Mouse (Mus musculus) kidney, embryonic 14.5 days (tissue): ENCODE measurements around the gene Fjx1. TPM values are rescaled to one million over a fixed set of nuclear protein-coding genes. Genes with fewer than 3 reads are reported as not detected.

Experiments
- ATAC-seq: fragments of 200-750 bp; cut with Nextera tagmentation; 2 replicates; pipeline ENCODE4 v1.8.0; 2017; ENCODE audit warnings: moderate number of reproducible peaks, mild to moderate bottlenecking, moderate TSS enrichment, moderate library complexity; ENCODE audit not compliant: low FRiP score, low TSS enrichment
- H3K27ac ChIP-seq: fragments of 300-500 bp; sonication (generic); 2 replicates; pipeline ENCODE4 v1.5.1; 2014; ENCODE audit warnings: low read depth, mild to moderate bottlenecking, low read length, moderate library complexity, mixed read lengths
- H3K27me3 ChIP-seq: fragments of 300-500 bp; sonication (generic); 2 replicates; pipeline ENCODE4 v1.6.1; 2014; ENCODE audit warnings: mild to moderate bottlenecking, low read length; ENCODE audit not compliant: control insufficient read depth, insufficient read depth
- H3K36me3 ChIP-seq: fragments of 300-500 bp; sonication (generic); 2 replicates; pipeline ENCODE4 v1.6.1; 2014; ENCODE audit warnings: low read length, mixed read lengths; ENCODE audit not compliant: control insufficient read depth, insufficient read depth
- H3K4me1 ChIP-seq: fragments of 300-500 bp; sonication (generic); 2 replicates; pipeline ENCODE4 v1.6.1; 2014; ENCODE audit warnings: low read length, mixed read lengths; ENCODE audit not compliant: control insufficient read depth, insufficient read depth
- H3K4me2 ChIP-seq: fragments of 300-500 bp; sonication (generic); replicated peaks from 2 replicates; pipeline ENCODE4 v1.6.1; 2014; ENCODE audit warnings: low read depth, mild to moderate bottlenecking, low read length
- H3K4me3 ChIP-seq: fragments of 300-500 bp; sonication (generic); 2 replicates; pipeline ENCODE4 v1.5.1; 2014; ENCODE audit warnings: mild to moderate bottlenecking, low read length
- H3K9ac ChIP-seq: fragments of 300-500 bp; sonication (generic); 2 replicates; pipeline ENCODE4 v1.6.1; 2014; ENCODE audit warnings: low read depth, mild to moderate bottlenecking, low read length, moderate library complexity
- H3K9me3 ChIP-seq: fragments of 300-500 bp; sonication (generic); 2 replicates; pipeline ENCODE4 v1.6.1; 2016; ENCODE audit warnings: low read length; ENCODE audit not compliant: control insufficient read depth
- WGBS: fragments of 180-500 bp; shearing (Covaris S2); extraction: QIAGEN DNeasy Blood & Tissue Kit; methylation state at CpG from one replicate; pipeline ENCODE4 v1.1.7; 2014; 5-methylcytosine and 5-hydroxymethylcytosine counted together
- polyA plus RNA-seq: library from polyadenylated mRNA; unstranded; fragments of >200 nt; fragmentation: Nextera tagmentation; extraction: Ambion mirVana; gene quantifications from 2 replicates; pipeline ENCODE4 v1.2.1, GENCODE M21; 2014

The Fjx1 gene
- polyA plus RNA-seq, 1 experiment from 2014 or later, result 9.9 TPM

- ATAC-seq, result no peak
- Histone ChIP-seq H3K27me3 (no peaks in the 10 kb centered on the region), H3K36me3 (no peaks in the 10 kb centered on the region), H3K4me3 (no peak overlapping the region), H3K27ac (no peak overlapping the region), H3K9me3 (no peaks in the 10 kb centered on the region), H3K9ac (no peak overlapping the region), H3K4me1 (peaks cover 4% of the 10 kb centered on the region; the same call in 1 of the 2 replicates), H3K4me2 (no peak overlapping the region)
- 94% methylated on average over 1 of the region's 1 CpGs for WGBS
Measured at GRCm38 (mm10) chr2:102455126-102455525, 2.8 kb upstream of the Fjx1 start.

- Histone ChIP-seq H3K36me3 (no peaks in the 10 kb centered on the region), H3K4me2 (no peak overlapping the region), H3K27me3 (no peaks in the 10 kb centered on the region), H3K4me1 (peaks cover 17% of the 10 kb centered on the region; the same call in 1 of the 2 replicates), H3K9ac (no peak overlapping the region), H3K9me3 (no peaks in the 10 kb centered on the region), H3K27ac (no peak overlapping the region), H3K4me3 (no peak overlapping the region)
- no peak for ATAC-seq
- 19% methylated on average over 3 of the region's 3 CpGs for WGBS
Measured at GRCm38 (mm10) chr2:102453447-102453846, 1.1 kb upstream of the Fjx1 start.

- ATAC-seq, result peak; percentile 65
- Histone ChIP-seq H3K36me3 (no peaks in the 10 kb centered on the region), H3K9ac (peak overlapping the region; percentile 90), H3K4me1 (peaks cover 24% of the 10 kb centered on the region; the same call in 1 of the 2 replicates), H3K27ac (peak overlapping the region; percentile 80), H3K27me3 (no peaks in the 10 kb centered on the region), H3K4me2 (peak overlapping the region; percentile 81), H3K4me3 (peak overlapping the region; percentile 77), H3K9me3 (no peaks in the 10 kb centered on the region)
- WGBS, result under 1% methylated on average over 95 of the region's 109 CpGs
Measured at GRCm38 (mm10) chr2:102450761-102451670, 1.3 kb downstream of the Fjx1 start.

GRCm38 (mm10) chr2:102450248-102450760 lies 2.0 kb downstream of the Fjx1 start:
- peaks cover 24% of the 10 kb centered on the region; the same call in 1 of the 2 replicates for H3K4me1 ChIP-seq
- peak; percentile 10 for ATAC-seq

GRCm38 (mm10) chr2:102449630-102450247 lies 2.6 kb downstream of the Fjx1 start:
- H3K27me3 ChIP-seq, result no peaks in the 10 kb centered on the region
- peak overlapping the region; percentile 81 for H3K4me2 ChIP-seq
- H3K4me1 ChIP-seq, result peaks cover 24% of the 10 kb centered on the region; the same call in 1 of the 2 replicates
- WGBS, result 1% methylated on average over 17 of the region's 17 CpGs
- peak overlapping the region; percentile 90; the same call in 1 of the 2 replicates for H3K9ac ChIP-seq
- H3K4me3 ChIP-seq, result peak overlapping the region; percentile 77
- peak overlapping the region; percentile 7; the same call in 1 of the 2 replicates for H3K27ac ChIP-seq
- no peaks in the 10 kb centered on the region for H3K36me3 ChIP-seq
- H3K9me3 ChIP-seq, result no peaks in the 10 kb centered on the region
- ATAC-seq, result no peak

More at GRCm38 (mm10) chr2:102450248-102450760, 2.0 kb downstream of the Fjx1 start:
- peak overlapping the region; percentile 81 for H3K4me2 ChIP-seq
- H3K9ac ChIP-seq, result peak overlapping the region; percentile 90; the same call in 1 of the 2 replicates
- no peaks in the 10 kb centered on the region for H3K9me3 ChIP-seq
- peak overlapping the region; percentile 7; the same call in 1 of the 2 replicates for H3K27ac ChIP-seq
- 1% methylated on average over 43 of the region's 43 CpGs for WGBS
- H3K4me3 ChIP-seq, result peak overlapping the region; percentile 77
- H3K36me3 ChIP-seq, result no peaks in the 10 kb centered on the region
- no peaks in the 10 kb centered on the region for H3K27me3 ChIP-seq

- Histone ChIP-seq H3K4me2 (peak overlapping the region; percentile 81), H3K4me3 (no peak overlapping the region), H3K27me3 (no peaks in the 10 kb centered on the region), H3K9ac (no peak overlapping the region), H3K36me3 (no peaks in the 10 kb centered on the region), H3K27ac (no peak overlapping the region), H3K9me3 (no peaks in the 10 kb centered on the region), H3K4me1 (peaks cover 24% of the 10 kb centered on the region; the same call in 1 of the 2 replicates)
- WGBS, result 44% methylated on average over 1 of the region's 1 CpGs
- no peak for ATAC-seq
Measured at GRCm38 (mm10) chr2:102449056-102449455, 3.2 kb downstream of the Fjx1 start.

GRCm38 (mm10) chr2:102447831-102448230 lies 4.5 kb downstream of the Fjx1 start:
- no peak for ATAC-seq
- Histone ChIP-seq H3K27ac (no peak overlapping the region), H3K36me3 (no peaks in the 10 kb centered on the region), H3K4me1 (peaks cover 24% of the 10 kb centered on the region; the same call in 1 of the 2 replicates), H3K9me3 (no peaks in the 10 kb centered on the region), H3K9ac (no peak overlapping the region), H3K4me2 (no peak overlapping the region), H3K4me3 (no peak overlapping the region), H3K27me3 (no peaks in the 10 kb centered on the region)
- WGBS, result 73% methylated on average over 7 of the region's 7 CpGs

- WGBS, result 56% methylated on average over 4 of the region's 4 CpGs
- Histone ChIP-seq H3K27ac (no peak overlapping the region), H3K36me3 (no peaks in the 10 kb centered on the region), H3K9ac (no peak overlapping the region), H3K4me2 (no peak overlapping the region), H3K4me1 (peaks cover 20% of the 10 kb centered on the region; the same call in 1 of the 2 replicates), H3K9me3 (no peaks in the 10 kb centered on the region), H3K27me3 (no peaks in the 10 kb centered on the region), H3K4me3 (no peak overlapping the region)
- ATAC-seq, result no peak
Measured at GRCm38 (mm10) chr2:102446851-102447250, 5.4 kb downstream of the Fjx1 start.
